Mouse (Mus musculus): ENCODE data around the gene Gna14.

GRCm38 (mm10) chr19:16439278-16439677 lies 3.7 kb downstream of the Gna14 start:
- TF ChIP-seq CTCF (IDR thresholded peaks at IDR 0.05; ENCODE audit: low read depth, low read length): no peak
- TF ChIP-seq POLR2AphosphoS5 (IDR thresholded peaks at IDR 0.05; ENCODE audit: insufficient replicate concordance, low read depth, low read length): no peak

All from G1E (cell line).